Mouse (Mus musculus): ENCODE measurements around the gene Cdkn2b. TPM values are rescaled to one million over a fixed set of nuclear protein-coding genes. Genes with fewer than 3 reads are reported as not detected.

Cdkn2b gene
- total and polyA plus RNA-seq, 3 experiments = 1.9 to 2.5 TPM; not detected in 1

GRCm38 (mm10) chr4:89276669-89277219, 34.1 kb downstream of the Cdkn2b start:
- Histone ChIP-seq H3K27ac (ENCODE audit: control insufficient read depth, low read depth, low read length) (no peak overlapping the region), H3K79me2 (ENCODE audit: control insufficient read depth, insufficient read depth, low read length, poor library complexity) (peaks cover 2% of the 10 kb centered on the region; the same call in 1 of the 2 replicates), H3K27me3 (ENCODE audit: control insufficient read depth in 1 of 2, insufficient read depth in 2 of 2, low read length in 2 of 2) (no peaks in the 10 kb centered on the region), H3K36me3 (ENCODE audit: control insufficient read depth in 1 of 2, insufficient read depth in 2 of 2, low read length in 2 of 2) (peaks cover 7 to 17% of the 10 kb centered on the region in 2 experiments; a peak in 3 of 4 replicates), H3K9me3 (replicated peaks; ENCODE audit: insufficient read depth, low read length) (no peaks in the 10 kb centered on the region), H3K4me3 (ENCODE audit: control insufficient read depth in 1 of 2, insufficient read depth in 1 of 2, low read depth in 2 of 2, low read length in 2 of 2) (no peak overlapping the region), H3K9ac (ENCODE audit: control insufficient read depth, low read depth, low read length, poor library complexity, severe bottlenecking) (no peak overlapping the region), H3K4me1 (ENCODE audit: control insufficient read depth in 1 of 2, insufficient read depth in 2 of 2, low read length in 2 of 2) (peaks cover 7 to 12% of the 10 kb centered on the region in 2 experiments; a peak in 3 of 4 replicates)
- TF ChIP-seq ZKSCAN1 (IDR thresholded peaks at IDR 0.05; ENCODE audit: low read depth, low read length) = no peak
- no peak for TF ChIP-seq SMC3 (IDR thresholded peaks at IDR 0.05; ENCODE audit: low read depth, low read length)
- TF ChIP-seq MXI1 (IDR thresholded peaks at IDR 0.05; ENCODE audit: low read depth, low read length) = no peak
- TF ChIP-seq CHD2 (IDR thresholded peaks at IDR 0.05; ENCODE audit: low read length) = no peak
- no peak for TF ChIP-seq TAL1 (IDR thresholded peaks at IDR 0.05; ENCODE audit: low read length)
- TF ChIP-seq RCOR1 (IDR thresholded peaks at IDR 0.05; ENCODE audit: low read depth, low read length) = no peak
- no peak for TF ChIP-seq USF1 (IDR thresholded peaks at IDR 0.05; ENCODE audit: low read depth, low read length)
- TF ChIP-seq HCFC1 (IDR thresholded peaks at IDR 0.05; ENCODE audit: low read depth, low read length) = no peak
- TF ChIP-seq KAT2A (conservative IDR thresholded peaks at IDR 0.05; ENCODE audit: low read depth, low read length) = no peak
- TF ChIP-seq EP300 (IDR thresholded peaks at IDR 0.05; ENCODE audit: low read depth in 1 of 2, low read length in 2 of 2) = no peak
- TF ChIP-seq E2F4 (IDR thresholded peaks at IDR 0.05; ENCODE audit: borderline replicate concordance, low read depth, low read length) = no peak
- no peak for TF ChIP-seq MEF2A (IDR thresholded peaks at IDR 0.05; ENCODE audit: extremely low read depth, insufficient replicate concordance, low read depth, low read length, poor library complexity, severe bottlenecking)
- no peak for TF ChIP-seq USF2 (IDR thresholded peaks at IDR 0.05; ENCODE audit: borderline replicate concordance in 1 of 2, insufficient read depth in 1 of 2, low read depth in 1 of 2, low read length in 2 of 2)
- no peak; the same call in 1 of the 2 replicates for TF ChIP-seq POLR2AphosphoS5 (IDR thresholded peaks at IDR 0.05; ENCODE audit: borderline replicate concordance, low read depth, low read length)
- no peak for TF ChIP-seq MAX (IDR thresholded peaks at IDR 0.05; ENCODE audit: low read length)
- TF ChIP-seq MYC (IDR thresholded peaks at IDR 0.05; ENCODE audit: low read depth, low read length) = no peak
- TF ChIP-seq ZC3H11A (IDR thresholded peaks at IDR 0.05; ENCODE audit: low read depth, low read length) = no peak
- no peak for TF ChIP-seq POLR2A (IDR thresholded peaks at IDR 0.05; ENCODE audit: control insufficient read depth in 1 of 2, insufficient read depth in 1 of 2, low read depth in 1 of 2, low read length in 2 of 2, poor library complexity in 1 of 2)
- no peak for DNase-seq (ENCODE audit: low read depth, low spot score)

DNA sequence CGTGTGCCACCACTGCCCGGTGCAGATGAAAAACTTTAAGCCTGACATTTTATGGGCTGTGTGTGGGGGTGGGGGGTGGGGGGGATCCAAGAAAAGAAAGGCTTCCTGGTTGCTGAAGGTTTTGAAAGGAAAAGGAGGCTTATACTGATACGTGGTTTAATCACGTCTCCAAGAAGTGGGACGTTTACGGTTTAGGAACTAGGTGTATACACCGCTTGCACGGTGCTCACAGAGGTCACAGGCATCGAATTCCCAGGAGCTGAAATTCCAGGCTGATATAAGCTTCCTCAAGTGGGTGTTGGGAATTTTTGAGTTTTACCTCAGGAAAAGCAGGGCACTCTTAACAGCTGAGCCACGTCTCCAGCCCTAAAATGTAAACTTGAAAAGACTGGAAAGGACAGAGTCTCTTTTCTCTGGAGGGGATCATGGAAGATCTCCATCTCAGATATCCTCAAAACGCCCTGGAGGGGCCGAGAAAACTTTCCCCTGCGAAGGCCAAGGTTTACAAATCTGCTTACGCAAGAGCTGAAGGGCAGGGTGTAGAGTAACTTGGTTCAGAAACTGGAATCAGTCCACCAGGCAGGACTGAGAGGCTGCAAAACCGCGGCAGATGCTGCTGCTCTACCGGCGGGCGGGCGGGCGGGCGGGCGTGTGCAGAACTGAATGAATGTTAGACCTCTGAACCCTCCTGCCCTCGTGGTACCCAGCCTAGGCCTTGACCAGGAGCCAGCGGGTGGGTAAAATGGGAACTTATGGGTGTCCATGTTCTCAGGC, 34.8 kb downstream of the Cdkn2b start:
- H3K4me3 ChIP-seq (ENCODE audit: control insufficient read depth in 1 of 2, insufficient read depth in 1 of 2, low read depth in 2 of 2, low read length in 2 of 2) = no peak overlapping the region
- H3K27me3 ChIP-seq (ENCODE audit: control insufficient read depth in 1 of 2, insufficient read depth in 2 of 2, low read length in 2 of 2) = no peaks in the 10 kb centered on the region
- peaks cover 2% of the 10 kb centered on the region; the same call in 1 of the 2 replicates for H3K79me2 ChIP-seq (ENCODE audit: control insufficient read depth, insufficient read depth, low read length, poor library complexity)
- no peak for DNase-seq (ENCODE audit: low read depth, low spot score)
- H3K4me1 ChIP-seq (ENCODE audit: control insufficient read depth in 1 of 2, insufficient read depth in 2 of 2, low read length in 2 of 2) = peaks cover 3 to 6% of the 10 kb centered on the region in 2 experiments; a peak in 2 of 4 replicates
- H3K36me3 ChIP-seq (ENCODE audit: control insufficient read depth in 1 of 2, insufficient read depth in 2 of 2, low read length in 2 of 2) = peaks cover 7 to 10% of the 10 kb centered on the region in 2 experiments; a peak in 3 of 4 replicates
- H3K27ac ChIP-seq (ENCODE audit: control insufficient read depth, low read depth, low read length) = no peak overlapping the region
- H3K9ac ChIP-seq (ENCODE audit: control insufficient read depth, low read depth, low read length, poor library complexity, severe bottlenecking) = no peak overlapping the region
- TF ChIP-seq NRF1 (IDR thresholded peaks at IDR 0.05; ENCODE audit: insufficient read depth, low read depth, low read length, poor library complexity, severe bottlenecking) (no peak), BHLHE40 (IDR thresholded peaks at IDR 0.05; ENCODE audit: borderline replicate concordance, low read depth, low read length) (no peak), CTCF (IDR thresholded peaks at IDR 0.05 in 2 of 3, conservative IDR thresholded peaks at IDR 0.05 in 1 of 3; ENCODE audit: control insufficient read depth in 1 of 3, insufficient read depth in 1 of 3, low read depth in 2 of 3, low read length in 3 of 3, poor library complexity in 1 of 3, severe bottlenecking in 1 of 3) (no peak), POLR2AphosphoS2 (IDR thresholded peaks at IDR 0.05; ENCODE audit: low read length) (no peak), ZMIZ1 (IDR thresholded peaks at IDR 0.05; ENCODE audit: low read depth, low read length) (no peak), TBP (IDR thresholded peaks at IDR 0.05; ENCODE audit: low read depth, low read length) (no peak), RAD21 (IDR thresholded peaks at IDR 0.05; ENCODE audit: low read depth, low read length) (no peak)
- no peaks in the 10 kb centered on the region for H3K9me3 ChIP-seq (replicated peaks; ENCODE audit: insufficient read depth, low read length)

Data from MEL (cell line).